Mouse (Mus musculus) lung, adult 18-20 months (tissue): ENCODE results near the gene Gm21863.
"Not testable (repeated sequence)": the region's sequence is repeated elsewhere in the genome, so short reads cannot be mapped to it uniquely, and the experiment has no call there.

Source experiments
- DNase-seq, 2 experiments: peaks; one replicate each; pipeline ENCODE4 v3.0.0; 2022; ENCODE audit warnings: mixed read lengths in 2 of 2

The Gm21863 gene

GRCm38 (mm10) chr12:19953869-19954555 lies at the start of gene Gm21863:
TSS of gene Gm21863 (plus strand) at chr12:19954505.
- not testable (repeated sequence) for DNase-seq

- not testable (repeated sequence) for DNase-seq
Observed at GRCm38 (mm10) chr12:19928049-19928448, 26.3 kb upstream of the Gm21863 start.
